ENCODE assay signal across 23 mouse cellular contexts in genomic region chr16:20775021-20775420, GRCm38 (mm10). TPM values are rescaled to one million over a fixed set of nuclear protein-coding genes. Genes with fewer than 3 reads are reported as not detected.
A peak's percentile ranks its signal among the peaks of the same experiment; 100 is the strongest.
DNase-seq lines count a peak whose midpoint lies in the region; ATAC-seq lines count a peak whose summit lies in the region.
"Had no signal": no experiment of that assay in that cellular context is flagged by ENCODE, and none has a peak within 500 bp of the region (broad histone marks: within the 10 kb centered on the region; RNA-seq: fewer than 3 reads in every experiment).

No protein-coding gene starts in this region.

- WGBS in forebrain, embryonic 15.5 days, result 79% methylated on average over 5 of the region's 5 CpGs

- H3K9me3 ChIP-seq in forebrain, embryonic 15.5 days, result no peaks in the 10 kb centered on the region
- H3K9me3 ChIP-seq: embryonic facial prominence, embryonic 15.5 days had no signal

- H3K27me3 ChIP-seq in forebrain, embryonic 15.5 days, result no peaks in the 10 kb centered on the region
- H3K27me3 ChIP-seq: embryonic facial prominence, embryonic 15.5 days; heart, embryonic 13.5 days; hindbrain, embryonic 12.5 days had no signal

- H3K9ac ChIP-seq in forebrain, embryonic 15.5 days (replicated peaks), result no peak overlapping the region
- H3K9ac ChIP-seq: embryonic facial prominence, embryonic 15.5 days; heart, embryonic 13.5 days; hindbrain, embryonic 12.5 days had no signal

- no peak overlapping the region for H3K4me3 ChIP-seq in forebrain, embryonic 15.5 days
- H3K4me3 ChIP-seq: embryonic facial prominence, embryonic 15.5 days; erythroblast, embryonic 14.5 days; forebrain, embryonic 10.5 days; heart, embryonic 13.5 days; hindbrain, embryonic 12.5 days had no signal

- no peaks in the 10 kb centered on the region for H3K36me3 ChIP-seq in forebrain, embryonic 15.5 days
- H3K36me3 ChIP-seq: embryonic facial prominence, embryonic 15.5 days; forebrain, embryonic 10.5 days; heart, embryonic 13.5 days; hindbrain, embryonic 12.5 days had no signal

- DNase-seq in heart, adult 11 months, result peak; percentile 25
- DNase-seq in heart, postnatal 10 days, result no peak
- peak; percentile 35 for DNase-seq in cerebellum, adult 8-10 months
- DNase-seq in cerebellum, postnatal 14 days, result peak; percentile 59 to 61
- DNase-seq in c-Kit-positive CD71-positive TER-119-positive erythroid progenitor cells, embryonic 14.5 days (ENCODE audit: low spot score), result no peak
- no peak for DNase-seq in urinary bladder, postnatal 4 days (ENCODE audit: low spot score in 2 of 2)
- DNase-seq: adrenal gland, postnatal 14 days; embryo, embryonic 11 days; gastrocnemius, postnatal 14 days; heart, postnatal 4 days; kidney, adult 8-10 months had no signal

- no peaks in the 10 kb centered on the region for H3K4me1 ChIP-seq in forebrain, embryonic 15.5 days
- H3K4me1 ChIP-seq: embryonic facial prominence, embryonic 15.5 days; forebrain, embryonic 10.5 days; heart, embryonic 13.5 days; hindbrain, embryonic 12.5 days had no signal

- ATAC-seq in forebrain, embryonic 15.5 days (replicated peaks), result no peak
- ATAC-seq: forebrain, embryonic 14.5 days; hindbrain, embryonic 16.5 days; inflammation-experienced regulatory T-cells, adult 6 months; intestine, postnatal 0 days had no signal

- H3K4me2 ChIP-seq in forebrain, embryonic 15.5 days (replicated peaks), result no peak overlapping the region
- H3K4me2 ChIP-seq: embryonic facial prominence, embryonic 15.5 days; heart, embryonic 13.5 days; hindbrain, embryonic 12.5 days had no signal

- no peak overlapping the region for H3K27ac ChIP-seq in forebrain, embryonic 15.5 days (replicated peaks)
- H3K27ac ChIP-seq: embryonic facial prominence, embryonic 15.5 days; forebrain, embryonic 10.5 days; heart, embryonic 13.5 days; hindbrain, embryonic 12.5 days had no signal

- intact Hi-C loops in heart, postnatal 10 days (cut with DNase I), result no loop called here

RNA-seq across cellular contexts. Expression of gene Thpo, which starts 40.7 kb away (rescaled TPM):
- total RNA-seq in heart, postnatal 10 days (2021), result not detected
- 0.80 and 0.91 TPM in 2 replicates for polyA plus RNA-seq in forebrain, embryonic 15.5 days (2015; fragmentation: Nextera tagmentation; extraction: Ambion mirVana)
- total RNA-seq: common myeloid progenitor, adult 5-6 weeks; MEL had no signal
- polyA plus RNA-seq: erythroblast, embryonic 14.5 days; inflammation-experienced regulatory T-cells, adult 6 months had no signal

RNA-seq across cellular contexts. Expression of gene Chrd, which starts 42.1 kb away (rescaled TPM):
- 1 to 10 TPM; 1.4 to 3.4 TPM for total RNA-seq in heart, postnatal 10 days (2021)
- polyA plus RNA-seq in forebrain, embryonic 15.5 days (2015; fragmentation: Nextera tagmentation; extraction: Ambion mirVana), result 3.5 and 3.7 TPM in 2 replicates
- total RNA-seq: common myeloid progenitor, adult 5-6 weeks; MEL had no signal
- polyA plus RNA-seq: erythroblast, embryonic 14.5 days; inflammation-experienced regulatory T-cells, adult 6 months had no signal

RNA-seq across cellular contexts. Expression of gene Clcn2, which starts 57.5 kb away (rescaled TPM):
- 1 to 10 TPM; 3.3 to 3.5 TPM for total RNA-seq in heart, postnatal 10 days (2021)
- 19.2 and 19.8 TPM in 2 replicates for polyA plus RNA-seq in forebrain, embryonic 15.5 days (2015; fragmentation: Nextera tagmentation; extraction: Ambion mirVana)

RNA-seq across cellular contexts. Expression of gene Polr2h, which starts 57.6 kb away (rescaled TPM):
- 10 to 100 TPM; 12.5 to 13.2 TPM for total RNA-seq in heart, postnatal 10 days (2021)
- polyA plus RNA-seq in forebrain, embryonic 15.5 days (2015; fragmentation: Nextera tagmentation; extraction: Ambion mirVana), result 86.4 and 96.1 TPM in 2 replicates

Comparison
In these comparisons a context has a peak if more than half of its experiments do, and no peak if none do; other contexts are left out.
1. DNase-seq: peak in heart, adult 11 months (single experiment), cerebellum, adult 8-10 months (single experiment) and cerebellum, postnatal 14 days (2 of 2); none in heart, postnatal 10 days (0 of 2), c-Kit-positive CD71-positive TER-119-positive erythroid progenitor cells, embryonic 14.5 days (single experiment) and urinary bladder, postnatal 4 days (0 of 2).